Mouse (Mus musculus): ENCODE measurements around the gene Gsc2. TPM values are rescaled to one million over a fixed set of nuclear protein-coding genes. Genes with fewer than 3 reads are reported as not detected.

The Gsc2 gene
- polyA plus RNA-seq, 1 experiment from 2014 or later, result not detected

GRCm38 (mm10) chr16:17921325-17922162 is 6.7 kb upstream of the Gsc2 start:
- WGBS, result 1% methylated on average over 47 of the region's 47 CpGs
- H3K36me3 ChIP-seq (ENCODE audit: control insufficient read depth, insufficient read depth, low read length), result peaks cover 18% of the 10 kb centered on the region
- peak overlapping the region; percentile 84 to 99 for H3K4me3 ChIP-seq (ENCODE audit: control insufficient read depth in 1 of 2, insufficient read depth in 1 of 2, low read depth in 1 of 2, low read length in 2 of 2)
- peak; percentile 89 for ATAC-seq (ENCODE audit: insufficient number of reproducible peaks, insufficient read depth, low FRiP score, low read depth)
- peak overlapping the region; percentile 87 to 90 for H3K27ac ChIP-seq (replicated peaks in 1 of 2; ENCODE audit: control insufficient read depth in 1 of 2, insufficient read depth in 1 of 2, low read depth in 2 of 2, low read length in 2 of 2)
- peaks cover 26% of the 10 kb centered on the region for H3K27me3 ChIP-seq (ENCODE audit: control insufficient read depth, insufficient read depth, low read length)
- H3K9me3 ChIP-seq (ENCODE audit: control insufficient read depth, low read length), result no peaks in the 10 kb centered on the region
- H3K9ac ChIP-seq (ENCODE audit: low read length), result peak overlapping the region; percentile 96
- H3K4me1 ChIP-seq (ENCODE audit: control insufficient read depth in 2 of 2, insufficient read depth in 2 of 2, low read length in 2 of 2), result peaks cover 11 to 16% of the 10 kb centered on the region in 2 experiments
- peak overlapping the region; percentile 95 for H3K4me2 ChIP-seq (ENCODE audit: low read length)

DNA sequence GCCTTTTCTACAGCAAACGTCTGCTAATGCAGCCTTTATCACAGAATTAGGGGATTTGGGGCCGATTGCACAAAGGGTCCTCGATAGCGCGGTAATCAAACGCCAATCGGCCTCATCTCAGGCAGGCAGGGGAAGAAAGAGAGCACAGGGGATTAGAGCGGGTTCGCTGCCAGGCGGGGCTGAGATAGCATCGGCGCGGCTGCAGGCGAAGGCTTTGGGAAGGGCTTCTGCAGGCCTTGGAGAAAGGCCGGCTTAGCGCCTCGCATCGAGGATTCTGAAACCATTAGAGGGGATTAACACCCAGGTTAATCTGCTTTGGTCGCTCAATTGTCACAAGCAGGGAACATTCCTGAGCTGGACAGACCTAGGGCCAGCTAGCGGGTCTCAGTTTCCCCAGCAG is 5.7 kb upstream of the Gsc2 start:
- ATAC-seq (ENCODE audit: insufficient number of reproducible peaks, insufficient read depth, low FRiP score, low read depth), result no peak
- Histone ChIP-seq H3K4me1 (ENCODE audit: control insufficient read depth in 2 of 2, insufficient read depth in 2 of 2, low read length in 2 of 2) (peaks cover 11 to 16% of the 10 kb centered on the region in 2 experiments), H3K9ac (ENCODE audit: low read length) (peak overlapping the region; percentile 96), H3K36me3 (ENCODE audit: control insufficient read depth, insufficient read depth, low read length) (peaks cover 9% of the 10 kb centered on the region), H3K4me2 (ENCODE audit: low read length) (peak overlapping the region; percentile 95), H3K27me3 (ENCODE audit: control insufficient read depth, insufficient read depth, low read length) (peaks cover 36% of the 10 kb centered on the region), H3K4me3 (ENCODE audit: control insufficient read depth in 1 of 2, insufficient read depth in 1 of 2, low read depth in 1 of 2, low read length in 2 of 2) (no peak overlapping the region), H3K27ac (replicated peaks in 1 of 2; ENCODE audit: control insufficient read depth in 1 of 2, insufficient read depth in 1 of 2, low read depth in 2 of 2, low read length in 2 of 2) (no peak overlapping the region), H3K9me3 (ENCODE audit: control insufficient read depth, low read length) (no peaks in the 10 kb centered on the region)
- 8% methylated on average over 20 of the region's 20 CpGs for WGBS

DNA sequence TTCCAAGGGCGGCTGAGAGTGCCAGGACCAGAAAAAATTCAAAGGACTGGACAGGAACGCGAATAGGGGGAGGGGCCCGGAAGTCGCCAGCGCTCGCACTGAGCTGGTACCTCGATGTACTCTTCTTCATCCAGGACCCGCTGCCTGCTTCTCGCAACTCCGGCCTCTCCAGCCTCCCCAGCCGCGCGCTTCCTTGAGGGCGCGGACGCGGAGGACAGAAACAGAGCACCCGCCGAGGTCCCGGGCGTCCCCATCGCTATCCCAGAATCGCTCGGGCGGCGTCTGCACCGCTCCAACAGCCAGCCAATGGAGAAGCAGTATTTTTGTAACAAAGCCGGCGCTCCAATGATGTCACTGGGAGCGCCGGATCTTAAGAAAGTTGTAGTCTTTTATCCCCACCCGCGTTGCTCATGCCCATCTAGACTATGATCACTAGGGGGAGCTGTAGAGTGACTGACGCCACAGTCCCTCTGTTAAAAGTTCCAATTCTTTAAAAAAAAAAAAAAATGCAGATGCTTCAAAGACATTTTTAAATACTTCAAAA is 3.7 kb downstream of the Gsc2 start, which contains the start of gene Ess2:
Ess2 (minus strand) TSS at position 297 of the 544 bp plus-strand sequence.
- no peaks in the 10 kb centered on the region for H3K9me3 ChIP-seq (ENCODE audit: control insufficient read depth, low read length)
- H3K4me1 ChIP-seq (ENCODE audit: control insufficient read depth in 2 of 2, insufficient read depth in 2 of 2, low read length in 2 of 2), result peaks cover 3 to 17% of the 10 kb centered on the region in 2 experiments
- peak within 1 kb of the TSS; percentile 89 for H3K4me2 ChIP-seq (ENCODE audit: low read length)
- peaks cover 46% of the 10 kb centered on the region for H3K27me3 ChIP-seq (ENCODE audit: control insufficient read depth, insufficient read depth, low read length)
- H3K27ac ChIP-seq (replicated peaks in 1 of 2; ENCODE audit: control insufficient read depth in 1 of 2, insufficient read depth in 1 of 2, low read depth in 2 of 2, low read length in 2 of 2), result peak within 1 kb of the TSS in 1 of 2 experiments; percentile 61; a peak in 2 of 4 replicates
- H3K36me3 ChIP-seq (ENCODE audit: control insufficient read depth, insufficient read depth, low read length), result peaks cover 33% of the 10 kb centered on the region
- peak within 1 kb of the TSS; percentile 76 to 98 for H3K4me3 ChIP-seq (ENCODE audit: control insufficient read depth in 1 of 2, insufficient read depth in 1 of 2, low read depth in 1 of 2, low read length in 2 of 2)
- peak within 1 kb of the TSS; percentile 79 for H3K9ac ChIP-seq (ENCODE audit: low read length)
- peak; percentile 86 for ATAC-seq (ENCODE audit: insufficient number of reproducible peaks, insufficient read depth, low FRiP score, low read depth)
- under 1% methylated on average over 35 of the region's 35 CpGs for WGBS

DNA sequence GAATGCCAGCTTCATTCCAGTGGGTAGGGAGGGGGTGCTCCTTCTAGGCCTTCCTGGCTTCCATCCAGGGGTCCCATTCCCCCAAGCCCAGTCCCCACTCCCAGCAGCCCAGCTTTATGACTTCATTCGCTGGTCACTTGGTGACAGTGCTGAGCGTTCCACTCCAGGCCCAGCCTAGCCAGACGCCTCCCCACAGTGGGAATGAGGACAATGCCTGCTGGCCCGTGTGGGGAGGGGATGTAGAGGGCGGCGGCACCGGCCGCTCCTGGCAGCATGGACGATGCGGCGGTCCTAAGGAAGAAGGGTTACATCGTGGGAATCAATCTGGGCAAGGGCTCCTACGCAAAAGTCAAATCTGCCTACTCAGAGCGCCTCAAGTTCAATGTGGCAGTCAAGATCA is 16.4 kb downstream of the Gsc2 start, which contains the start of the genes Dgcr2 and Tssk2:
Dgcr2 (minus strand) TSS at position 101 of the 400 bp plus-strand sequence.
Tssk2 (plus strand) TSS at position 176 of the 400 bp plus-strand sequence.
- Histone ChIP-seq H3K9me3 (ENCODE audit: control insufficient read depth, low read length) (no peaks in the 10 kb centered on the region), H3K27ac (replicated peaks in 1 of 2; ENCODE audit: control insufficient read depth in 1 of 2, insufficient read depth in 1 of 2, low read depth in 2 of 2, low read length in 2 of 2) (no peak within 1 kb of the TSS), H3K4me3 (ENCODE audit: control insufficient read depth in 1 of 2, insufficient read depth in 1 of 2, low read depth in 1 of 2, low read length in 2 of 2) (no peak within 1 kb of the TSS), H3K4me1 (ENCODE audit: control insufficient read depth in 2 of 2, insufficient read depth in 2 of 2, low read length in 2 of 2) (no peaks in the 10 kb centered on the region), H3K27me3 (ENCODE audit: control insufficient read depth, insufficient read depth, low read length) (no peaks in the 10 kb centered on the region), H3K4me2 (ENCODE audit: low read length) (no peak within 1 kb of the TSS), H3K36me3 (ENCODE audit: control insufficient read depth, insufficient read depth, low read length) (peaks cover 50% of the 10 kb centered on the region), H3K9ac (ENCODE audit: low read length) (no peak within 1 kb of the TSS)
- WGBS, result 90% methylated on average over 14 of the region's 14 CpGs
- no peak for ATAC-seq (ENCODE audit: insufficient number of reproducible peaks, insufficient read depth, low FRiP score, low read depth)

DNA sequence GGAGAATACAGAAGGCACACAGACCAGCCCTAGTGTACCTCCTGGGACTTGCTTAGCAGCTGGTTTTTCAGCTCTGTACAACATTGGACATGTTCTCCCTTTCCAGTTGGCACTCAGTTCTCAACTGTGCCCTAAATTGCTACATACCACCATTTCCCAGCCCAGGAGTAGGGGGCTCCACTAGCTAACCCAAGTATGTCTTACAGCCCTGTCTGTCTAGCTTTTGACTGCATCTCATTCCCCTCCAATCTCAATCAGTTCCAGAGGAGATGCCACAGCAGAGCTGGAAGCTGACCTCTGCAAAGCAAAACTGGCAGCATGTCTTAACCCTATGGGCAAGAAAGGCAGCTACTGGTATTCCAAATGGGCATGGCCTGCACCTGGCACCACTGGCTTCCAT is 18.8 kb downstream of the Gsc2 start:
- Histone ChIP-seq H3K9ac (ENCODE audit: low read length) (no peak overlapping the region), H3K36me3 (ENCODE audit: control insufficient read depth, insufficient read depth, low read length) (peaks cover 26% of the 10 kb centered on the region), H3K27me3 (ENCODE audit: control insufficient read depth, insufficient read depth, low read length) (no peaks in the 10 kb centered on the region), H3K4me1 (ENCODE audit: control insufficient read depth in 2 of 2, insufficient read depth in 2 of 2, low read length in 2 of 2) (peaks cover 4 to 12% of the 10 kb centered on the region in 2 experiments; a peak in 3 of 4 replicates), H3K9me3 (ENCODE audit: control insufficient read depth, low read length) (no peaks in the 10 kb centered on the region), H3K4me3 (ENCODE audit: control insufficient read depth in 1 of 2, insufficient read depth in 1 of 2, low read depth in 1 of 2, low read length in 2 of 2) (no peak overlapping the region), H3K27ac (replicated peaks in 1 of 2; ENCODE audit: control insufficient read depth in 1 of 2, insufficient read depth in 1 of 2, low read depth in 2 of 2, low read length in 2 of 2) (no peak overlapping the region), H3K4me2 (ENCODE audit: low read length) (no peak overlapping the region)
- no peak for ATAC-seq (ENCODE audit: insufficient number of reproducible peaks, insufficient read depth, low FRiP score, low read depth)

GRCm38 (mm10) chr16:17893923-17894322 is 20.9 kb downstream of the Gsc2 start, which contains the start of gene Tssk1:
Gene Tssk1 (plus strand): TSS chr16:17894223.
- 81% methylated on average over 2 of the region's 2 CpGs for WGBS
- no peak within 1 kb of the TSS for H3K9ac ChIP-seq (ENCODE audit: low read length)
- no peak within 1 kb of the TSS for H3K27ac ChIP-seq (replicated peaks in 1 of 2; ENCODE audit: control insufficient read depth in 1 of 2, insufficient read depth in 1 of 2, low read depth in 2 of 2, low read length in 2 of 2)
- H3K9me3 ChIP-seq (ENCODE audit: control insufficient read depth, low read length), result no peaks in the 10 kb centered on the region
- peaks cover 11 to 25% of the 10 kb centered on the region in 2 experiments for H3K4me1 ChIP-seq (ENCODE audit: control insufficient read depth in 2 of 2, insufficient read depth in 2 of 2, low read length in 2 of 2)
- no peak within 1 kb of the TSS for H3K4me2 ChIP-seq (ENCODE audit: low read length)
- no peak for ATAC-seq (ENCODE audit: insufficient number of reproducible peaks, insufficient read depth, low FRiP score, low read depth)
- no peaks in the 10 kb centered on the region for H3K27me3 ChIP-seq (ENCODE audit: control insufficient read depth, insufficient read depth, low read length)
- peaks cover 11% of the 10 kb centered on the region; the same call in 1 of the 2 replicates for H3K36me3 ChIP-seq (ENCODE audit: control insufficient read depth, insufficient read depth, low read length)
- H3K4me3 ChIP-seq (ENCODE audit: control insufficient read depth in 1 of 2, insufficient read depth in 1 of 2, low read depth in 1 of 2, low read length in 2 of 2), result no peak within 1 kb of the TSS

- Histone ChIP-seq H3K4me2 (ENCODE audit: low read length) (no peak overlapping the region), H3K9me3 (ENCODE audit: control insufficient read depth, low read length) (no peaks in the 10 kb centered on the region), H3K27me3 (ENCODE audit: control insufficient read depth, insufficient read depth, low read length) (no peaks in the 10 kb centered on the region)
Measured at GRCm38 (mm10) chr16:17892606-17893005, 22.3 kb downstream of the Gsc2 start.

More at GRCm38 (mm10) chr16:17892606-17893005, 22.3 kb downstream of the Gsc2 start:
- ATAC-seq (ENCODE audit: insufficient number of reproducible peaks, insufficient read depth, low FRiP score, low read depth), result no peak
- Histone ChIP-seq H3K4me1 (ENCODE audit: control insufficient read depth in 2 of 2, insufficient read depth in 2 of 2, low read length in 2 of 2) (peaks cover 11 to 25% of the 10 kb centered on the region in 2 experiments), H3K4me3 (ENCODE audit: control insufficient read depth in 1 of 2, insufficient read depth in 1 of 2, low read depth in 1 of 2, low read length in 2 of 2) (no peak overlapping the region), H3K9ac (ENCODE audit: low read length) (no peak overlapping the region), H3K36me3 (ENCODE audit: control insufficient read depth, insufficient read depth, low read length) (0 out of 2 replicates have a peak, but pooled peaks cover 6% of the 10 kb centered on the region), H3K27ac (replicated peaks in 1 of 2; ENCODE audit: control insufficient read depth in 1 of 2, insufficient read depth in 1 of 2, low read depth in 2 of 2, low read length in 2 of 2) (no peak overlapping the region; a peak in 1 of 4 replicates)
- 39% methylated on average over 3 of the region's 3 CpGs for WGBS

All from heart, embryonic 14.5 days (tissue).